Mouse (Mus musculus) E14TG2a.4 (cell line): Measurements from ENCODE around the gene Fam227a.

Experiments used
- CTCF ChIP-seq: conservative IDR thresholded peaks from 2 replicates; pipeline ENCODE4 v1.5.1; 2014; ENCODE audit warnings: low read length
- NANOG ChIP-seq: IDR thresholded peaks from 2 replicates; pipeline ENCODE4 v1.6.1; 2014; ENCODE audit warnings: borderline replicate concordance, low read length, mixed read lengths

GRCm38 (mm10) chr15:79615501-79615900, 43.3 kb downstream of the Fam227a start:
- TF ChIP-seq CTCF (no peak), NANOG (no peak)
